Mouse (Mus musculus) layer of hippocampus, adult 9-11 months (tissue): Measurements from ENCODE around the gene Etfbkmt.
"Not testable (repeated sequence)": the region's sequence is repeated elsewhere in the genome, so short reads cannot be mapped to it uniquely, and the experiment has no call there.

Experiments
- DNase-seq: peaks from one replicate; pipeline ENCODE4 v3.0.0; 2022

Etfbkmt gene

DNA sequence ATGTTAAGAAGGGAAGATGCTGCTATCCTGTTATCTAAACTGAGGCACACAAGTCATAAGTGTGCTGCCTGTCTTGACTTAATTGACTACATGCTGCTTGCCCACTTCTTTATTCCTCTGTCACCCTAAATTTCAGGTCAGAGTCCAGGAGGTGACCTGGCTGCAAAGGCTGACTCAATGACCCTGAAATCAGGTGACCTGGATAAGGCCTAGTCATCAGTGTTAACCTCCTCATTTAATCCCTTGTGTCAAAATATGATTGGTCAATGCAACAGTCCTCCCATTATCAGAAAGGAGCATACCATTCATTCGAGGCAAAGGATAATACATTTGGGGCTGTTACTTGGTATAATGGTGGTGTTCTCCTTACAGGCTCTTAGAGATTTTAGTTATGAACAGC lies at the start of gene Etfbkmt:
Gene Etfbkmt, plus strand, starts transcription at position 379 of the 400 bp plus-strand sequence.
- no peak for DNase-seq

DNA sequence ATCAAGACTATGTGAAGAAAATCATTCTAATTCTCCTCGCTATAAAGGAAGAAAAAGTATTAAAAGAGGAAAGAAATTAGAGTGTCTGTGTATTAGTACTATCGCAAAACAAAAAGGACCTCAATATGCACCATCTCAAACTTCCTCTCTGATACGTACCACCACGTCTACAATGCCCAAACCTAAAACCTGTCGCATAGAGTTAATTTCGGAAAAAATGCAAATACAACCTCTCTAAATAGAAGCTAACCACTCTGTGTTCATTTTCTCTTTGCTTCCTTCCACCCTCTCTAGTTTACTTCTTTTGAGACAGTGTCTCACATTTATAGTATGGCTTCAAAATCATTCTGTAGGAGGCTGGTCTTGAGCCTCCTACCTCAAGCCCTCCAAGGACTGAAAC lies 47.2 kb upstream of the Etfbkmt start:
- no peak for DNase-seq

DNA sequence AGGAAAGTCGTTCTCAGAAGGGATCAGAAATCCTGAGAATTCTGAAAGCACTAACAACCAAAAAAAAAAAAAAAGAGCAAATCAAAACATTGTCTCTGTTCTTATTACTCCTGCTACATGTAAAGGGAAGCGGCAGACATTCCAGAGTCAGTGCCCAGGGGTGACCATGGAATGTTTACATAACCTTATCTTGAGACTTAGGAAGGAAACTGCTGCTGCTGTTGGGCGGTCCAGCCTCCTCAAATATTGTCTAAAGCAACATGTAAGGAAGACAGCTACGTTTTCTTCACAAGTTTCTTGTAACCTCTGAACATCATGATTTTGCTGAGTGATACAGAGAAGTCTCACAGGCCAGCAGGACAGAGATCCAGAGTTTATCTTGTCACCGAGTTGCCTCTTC lies 46.2 kb upstream of the Etfbkmt start:
- no peak for DNase-seq

DNA sequence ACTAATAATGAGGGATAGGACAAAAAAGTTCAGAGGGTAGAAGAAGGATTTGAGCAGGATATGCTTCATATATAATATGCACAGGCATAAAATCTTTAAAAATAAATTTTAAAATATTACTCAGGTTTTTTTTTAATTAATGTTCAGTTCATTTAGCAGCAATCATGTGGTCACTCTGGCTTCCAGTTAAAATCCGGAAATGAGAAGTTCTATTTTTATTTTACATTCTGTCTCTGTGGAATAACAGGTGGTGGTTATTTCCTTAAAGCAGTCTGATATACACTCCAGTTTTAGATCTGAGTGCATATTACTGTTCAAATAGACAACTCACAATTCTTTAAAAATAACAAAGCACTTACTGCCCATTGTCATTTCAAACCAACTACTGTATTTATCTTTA lies 45.1 kb upstream of the Etfbkmt start:
- no peak for DNase-seq

DNA sequence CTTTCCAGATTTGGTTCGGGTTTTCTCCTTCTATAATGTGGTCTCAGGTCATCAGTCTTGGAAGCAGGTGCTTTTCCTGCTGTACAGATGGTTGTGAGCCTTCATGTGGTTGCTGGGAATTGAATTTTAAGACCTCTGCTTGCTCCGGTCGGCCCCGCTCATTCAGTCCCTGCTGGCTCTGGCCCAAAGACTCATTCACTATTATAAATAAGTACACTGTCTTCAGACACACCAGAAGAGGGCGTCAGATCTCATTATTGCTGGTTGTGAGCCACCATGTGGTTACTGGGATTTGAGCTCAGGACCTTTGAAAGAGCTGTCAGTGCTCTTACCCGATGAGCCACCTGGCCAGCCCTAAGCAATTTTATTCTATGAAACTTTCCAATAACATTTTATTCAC lies 44.3 kb upstream of the Etfbkmt start:
- no peak for DNase-seq

DNA sequence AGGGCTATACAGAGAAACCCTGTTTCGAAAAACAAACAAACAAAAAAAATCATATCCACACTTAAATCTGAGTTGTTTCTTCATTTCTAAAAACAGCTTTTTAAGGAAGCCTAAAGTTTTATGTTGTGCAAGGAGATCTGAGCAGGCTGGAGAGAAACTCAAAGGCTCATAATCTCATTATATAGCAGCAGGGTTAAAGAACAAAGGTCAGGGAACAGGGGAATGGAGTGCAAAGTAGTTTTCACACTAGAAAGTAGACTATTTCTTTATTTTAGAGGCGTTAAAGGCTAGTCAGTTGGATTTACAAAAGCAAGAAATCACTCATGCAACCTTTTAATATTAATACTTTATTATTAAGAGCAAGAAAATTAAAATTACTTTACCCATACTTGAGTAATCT lies 43.4 kb upstream of the Etfbkmt start:
- no peak for DNase-seq

DNA sequence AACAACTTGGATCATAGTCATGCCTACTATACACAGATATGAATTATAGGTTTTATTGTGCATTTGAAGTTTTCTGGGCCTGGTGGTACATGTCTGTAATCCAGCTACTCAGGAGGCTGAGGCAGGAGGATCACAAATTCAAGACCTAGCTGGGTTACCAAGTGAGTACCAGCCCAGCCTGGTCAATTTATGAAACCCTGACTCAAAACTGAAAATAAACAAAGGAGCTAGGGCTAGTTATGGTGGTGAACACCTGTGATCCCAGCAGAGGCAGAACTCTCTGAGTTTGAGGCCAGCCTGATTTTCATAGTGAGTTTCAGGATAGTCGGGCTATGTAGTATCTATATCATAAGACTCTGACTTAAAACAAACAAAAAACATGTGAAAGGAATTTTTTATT lies 42.4 kb upstream of the Etfbkmt start:
- no peak for DNase-seq

DNA sequence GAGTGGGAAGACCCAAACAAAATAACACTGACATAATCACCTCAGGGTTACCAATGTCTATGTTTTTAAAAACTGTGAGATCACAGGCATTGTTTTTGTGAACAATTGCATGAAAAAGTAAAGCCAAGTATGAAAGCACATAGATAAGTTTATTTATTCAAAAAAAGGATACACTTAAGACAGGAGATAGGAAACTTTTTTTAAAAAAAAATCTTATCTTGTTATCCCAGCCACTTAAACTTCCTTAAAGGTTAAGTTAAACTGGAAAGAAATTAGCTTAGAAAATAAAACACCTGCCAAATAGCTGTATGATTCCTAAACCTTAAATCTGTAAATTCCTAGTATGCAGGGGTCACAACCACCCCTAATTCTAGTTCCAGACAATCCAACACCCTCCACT lies 40.7 kb upstream of the Etfbkmt start:
- no peak for DNase-seq

DNA sequence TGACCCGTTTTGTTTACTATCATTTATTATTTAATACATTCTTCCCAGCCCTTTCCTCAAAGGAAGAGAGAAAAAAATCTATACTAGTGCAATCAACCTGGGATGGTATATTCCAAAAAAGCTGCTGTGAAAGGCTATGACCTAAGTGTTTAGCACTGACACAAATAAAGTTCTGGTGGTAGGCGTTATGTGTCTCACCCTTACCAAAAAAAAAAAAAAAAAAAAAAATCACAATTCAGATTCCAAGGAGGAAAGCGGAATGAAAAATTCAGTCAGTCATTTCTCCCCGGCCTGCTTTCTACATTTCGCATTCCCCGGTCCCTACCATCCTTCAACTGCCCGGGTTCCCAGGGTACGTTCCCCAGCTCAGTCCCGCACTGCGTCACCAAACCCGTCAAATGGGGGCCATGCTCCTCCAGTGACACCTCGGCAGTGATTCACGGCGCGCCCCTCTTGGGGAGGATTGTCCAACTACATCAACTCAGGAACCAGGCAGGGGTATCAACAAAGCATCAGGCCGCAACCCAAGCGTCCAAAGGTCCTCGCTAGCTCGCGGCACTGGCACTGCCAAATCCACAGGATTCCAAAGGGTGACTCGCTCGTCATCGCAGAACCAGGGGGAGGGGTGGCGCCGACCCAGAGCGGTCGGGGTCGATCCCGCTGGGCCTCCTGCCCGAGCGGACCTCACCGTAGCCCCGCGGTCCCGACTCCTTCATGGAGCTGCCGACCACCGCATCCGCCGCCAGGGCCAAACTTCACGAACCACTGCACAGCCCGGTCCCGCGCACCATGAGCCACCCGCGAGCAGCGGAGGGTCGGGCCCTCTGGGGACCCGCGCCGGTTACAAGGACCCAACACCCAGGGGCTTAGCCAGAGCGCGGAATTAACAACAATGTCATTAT lies 39.2 kb upstream of the Etfbkmt start:
- peak; percentile 53 for DNase-seq

DNA sequence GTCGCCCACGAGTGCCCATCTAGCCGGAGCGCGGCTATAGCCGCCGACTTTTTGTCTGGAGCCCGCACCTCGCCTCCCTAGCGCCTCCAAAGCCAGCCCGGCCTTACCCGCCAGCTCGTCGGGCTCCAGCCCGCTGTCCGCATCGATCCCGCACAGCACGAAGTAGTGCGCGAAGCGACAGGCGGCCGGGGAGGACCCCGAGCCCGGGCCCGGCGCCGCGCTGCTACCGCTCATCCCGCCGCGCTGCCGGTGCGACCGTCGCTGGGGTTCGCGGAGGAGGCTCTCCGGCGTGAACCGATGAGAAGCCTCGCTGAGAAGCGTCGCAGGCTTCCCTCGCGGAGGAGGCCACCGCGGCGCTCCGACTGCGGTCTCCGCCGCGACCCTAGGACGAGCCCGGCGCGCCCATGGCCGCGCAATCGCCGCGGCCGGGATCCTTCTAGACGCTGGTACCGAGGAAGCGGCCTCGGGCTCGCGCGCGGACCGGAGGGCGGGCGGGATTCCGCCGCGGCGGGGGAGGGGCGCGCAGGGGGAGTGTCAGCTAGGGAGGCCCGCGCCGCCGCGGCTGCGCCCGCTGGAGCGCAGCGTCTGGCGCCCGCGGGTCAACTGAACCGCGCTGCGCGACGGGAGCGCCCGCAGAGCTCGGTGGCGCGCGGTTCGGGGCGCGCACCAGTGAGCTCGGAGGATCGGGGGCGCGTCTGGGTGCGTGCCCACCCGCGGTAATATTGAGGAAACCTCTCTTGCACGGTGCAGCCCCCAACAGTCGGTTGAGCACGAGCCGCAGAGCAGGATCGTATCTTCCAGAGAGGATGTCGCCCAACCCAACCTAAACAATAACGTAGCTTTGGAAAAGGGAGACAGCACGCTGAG lies 38.3 kb upstream of the Etfbkmt start, which contains the start of gene Dennd5b:
Gene Dennd5b, minus strand, starts transcription at position 605 of the 867 bp plus-strand sequence.
- DNase-seq: peak; percentile 87

DNA sequence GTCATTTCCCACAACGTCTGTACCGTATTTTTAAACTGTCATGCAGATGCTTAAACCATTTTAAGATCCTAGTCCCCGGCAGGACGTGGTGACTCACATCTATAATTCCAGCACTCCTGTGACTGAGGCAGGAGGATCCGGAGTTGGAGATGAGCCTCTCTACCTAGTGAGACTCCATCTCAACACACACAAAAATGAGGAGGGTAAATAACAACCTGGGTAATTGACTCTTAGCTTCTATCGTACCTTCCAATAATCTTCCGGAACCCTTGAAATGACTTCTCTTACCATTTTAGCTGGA lies 37.8 kb upstream of the Etfbkmt start:
- DNase-seq: no peak

DNA sequence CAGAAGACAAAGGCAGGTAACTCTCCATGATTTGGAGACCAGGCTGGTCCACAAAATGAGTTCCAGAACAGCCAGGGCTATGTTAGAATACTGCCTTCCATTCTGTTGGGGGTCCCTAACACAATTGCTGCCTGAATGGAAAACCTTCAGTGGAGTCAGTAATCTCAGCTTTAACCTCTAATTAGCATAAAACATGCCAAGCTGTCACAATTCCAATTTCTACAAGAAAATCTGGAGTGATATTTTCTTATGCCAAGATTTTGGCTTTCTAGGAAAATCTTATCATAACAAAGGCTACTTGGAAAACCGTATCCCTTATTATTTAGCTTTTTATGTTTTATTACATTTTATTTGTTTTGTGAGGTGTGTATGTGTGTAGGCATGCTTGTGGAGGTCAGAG lies 36.2 kb upstream of the Etfbkmt start:
- DNase-seq: no peak

DNA sequence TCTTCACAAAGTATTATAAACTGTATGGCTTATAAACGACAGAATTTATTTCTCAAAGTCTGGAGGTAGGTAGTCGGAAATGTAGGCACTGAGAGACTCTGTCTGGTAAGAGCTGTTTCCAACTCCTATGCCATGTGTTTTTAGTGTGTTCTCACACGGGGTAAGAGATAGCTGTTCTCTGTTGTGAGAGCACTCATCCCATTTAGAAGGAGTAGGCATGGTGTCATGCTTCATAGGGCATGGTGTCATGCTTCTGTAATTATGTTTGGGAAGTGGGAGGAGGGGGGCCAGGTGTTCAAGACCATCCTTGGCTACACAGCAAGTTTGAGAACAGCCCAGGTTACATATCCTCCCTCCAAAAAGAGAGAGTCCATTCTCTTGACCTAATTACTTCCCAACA lies 32.0 kb upstream of the Etfbkmt start:
- no peak for DNase-seq

DNA sequence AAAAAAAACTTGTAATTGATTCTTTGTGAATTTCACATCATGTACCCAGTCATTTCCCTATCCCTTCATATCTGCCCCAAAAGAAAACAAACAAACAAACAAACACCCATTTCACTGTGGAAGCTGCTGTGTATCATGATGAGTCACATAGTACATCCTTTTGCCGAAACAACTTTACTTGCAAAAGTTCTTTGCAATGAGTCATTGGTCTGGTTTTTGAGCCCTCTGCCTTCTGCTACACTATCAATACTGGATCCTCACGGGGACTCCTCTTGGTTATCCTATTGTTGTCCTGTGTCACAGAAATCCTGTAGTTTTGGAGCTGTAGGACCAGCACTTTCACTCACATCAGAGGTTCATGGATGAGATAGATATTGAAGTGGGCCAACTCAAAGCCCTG lies 30.7 kb upstream of the Etfbkmt start:
- DNase-seq: no peak

DNA sequence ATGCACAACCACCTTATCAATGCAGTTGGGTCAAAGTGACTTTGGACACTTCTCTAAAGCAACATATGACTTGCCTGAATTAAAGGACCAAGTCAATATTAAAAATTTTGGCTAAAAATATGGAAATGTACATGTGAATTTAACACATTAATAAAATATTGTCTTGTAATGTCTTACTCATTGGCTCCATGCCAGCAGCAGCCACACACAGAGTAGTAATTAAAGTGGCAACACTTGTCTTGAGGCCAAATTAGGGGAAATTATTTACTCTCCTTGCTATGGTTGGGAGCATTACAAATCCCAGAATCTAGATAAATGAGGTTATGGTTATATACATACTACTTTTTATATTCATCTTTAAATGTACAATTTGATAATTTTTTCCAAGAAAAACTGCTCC lies 22.7 kb upstream of the Etfbkmt start:
- no peak for DNase-seq

DNA sequence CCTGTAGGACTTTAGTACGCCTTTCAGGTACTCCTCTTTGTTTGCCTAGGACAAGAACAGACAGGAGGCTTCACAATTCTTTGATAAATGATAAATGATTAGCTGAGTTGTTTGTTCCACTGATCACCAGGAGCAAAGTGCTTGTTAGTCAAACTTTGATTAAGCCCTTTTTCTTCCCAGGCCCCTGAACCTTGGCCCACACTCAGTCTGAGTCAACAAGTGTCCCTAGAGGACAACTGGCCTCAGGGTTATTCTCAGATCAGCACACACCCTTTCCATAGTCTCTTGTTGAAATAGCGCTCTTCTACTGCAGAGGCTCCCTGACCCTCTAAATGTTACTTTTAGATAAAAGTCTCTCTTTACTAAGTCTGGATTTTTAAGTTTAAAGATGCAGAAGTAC lies 20.7 kb upstream of the Etfbkmt start:
- DNase-seq: no peak

DNA sequence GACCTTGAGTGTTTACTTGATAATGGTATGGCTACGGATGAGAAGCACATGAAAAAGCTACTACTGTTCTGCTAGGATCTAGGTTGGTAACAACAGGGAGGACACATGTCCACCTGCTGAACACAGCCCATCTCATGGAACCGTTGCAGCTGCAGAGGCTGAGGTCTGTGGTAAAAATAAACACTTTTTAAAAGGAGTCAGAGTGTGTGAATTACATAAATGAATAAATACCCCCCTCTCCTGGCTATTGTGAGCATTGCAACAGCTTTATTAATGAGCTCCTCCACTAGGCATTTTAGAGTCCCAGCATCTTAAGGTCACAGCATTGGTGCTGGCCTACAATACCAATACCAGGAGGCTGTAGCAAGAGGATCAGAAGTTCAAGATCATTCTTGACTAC lies 19.8 kb upstream of the Etfbkmt start:
- DNase-seq: peak; percentile 54

DNA sequence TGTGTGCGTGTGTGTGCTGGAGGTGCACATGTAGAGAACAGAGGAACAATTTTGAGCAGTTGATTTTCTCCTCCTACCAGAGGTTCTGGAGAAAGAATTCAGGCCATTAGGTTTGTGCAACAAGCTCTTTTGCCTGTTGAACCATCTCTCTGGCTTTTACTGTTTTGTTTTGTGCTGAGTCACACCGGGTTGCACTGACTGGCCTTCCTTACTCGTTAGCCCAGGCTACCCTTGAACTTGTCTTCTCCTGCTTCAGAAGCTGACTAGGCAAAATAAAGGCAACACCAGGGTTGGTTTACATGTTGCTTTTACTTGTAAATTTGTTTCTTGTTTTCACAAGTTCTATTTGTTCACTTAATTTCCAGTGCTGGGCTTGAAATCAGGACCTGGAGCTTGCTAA lies 16.6 kb upstream of the Etfbkmt start:
- DNase-seq: no peak

DNA sequence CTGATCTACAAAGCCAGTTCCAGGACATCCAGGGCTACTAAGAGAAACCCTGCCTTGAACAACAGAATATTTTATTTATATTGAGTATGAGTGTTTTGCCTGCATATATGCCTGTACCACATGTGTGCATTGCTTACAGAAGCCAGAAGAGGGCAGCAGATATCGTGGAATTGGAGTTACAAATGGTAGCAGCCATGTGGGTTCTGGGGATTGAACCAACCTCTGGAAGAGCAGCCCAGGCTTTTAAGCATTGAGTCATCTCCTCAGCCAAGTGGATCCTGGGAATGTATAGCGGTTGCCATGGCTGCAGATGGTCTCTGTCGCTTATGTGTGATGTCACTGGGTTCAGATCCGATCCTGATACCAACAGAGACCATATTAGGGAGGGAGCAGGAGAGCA lies 13.0 kb upstream of the Etfbkmt start:
- no peak for DNase-seq

DNA sequence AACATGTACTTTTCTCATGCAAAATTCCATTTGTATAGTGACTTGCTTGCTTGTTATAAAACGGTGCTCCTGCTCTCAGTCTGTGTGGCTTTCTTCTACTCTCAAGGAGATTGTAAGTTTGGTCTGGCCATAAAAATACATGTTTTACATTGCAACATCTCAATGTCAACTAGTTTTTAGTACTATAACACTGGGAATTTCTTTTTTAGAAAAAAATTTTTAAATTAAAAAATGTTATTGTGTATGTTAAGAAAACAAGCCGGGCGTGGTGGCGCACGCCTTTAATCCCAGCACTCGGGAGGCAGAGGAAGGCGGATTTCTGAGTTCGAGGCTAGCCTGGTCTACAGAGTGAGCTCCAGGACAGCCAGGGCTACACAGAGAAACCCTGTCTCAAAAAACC lies 9.8 kb upstream of the Etfbkmt start, which contains the start of gene Gm10203:
Gene Gm10203, plus strand, starts transcription at position 301 of the 400 bp plus-strand sequence.
- DNase-seq: not testable (repeated sequence)

DNA sequence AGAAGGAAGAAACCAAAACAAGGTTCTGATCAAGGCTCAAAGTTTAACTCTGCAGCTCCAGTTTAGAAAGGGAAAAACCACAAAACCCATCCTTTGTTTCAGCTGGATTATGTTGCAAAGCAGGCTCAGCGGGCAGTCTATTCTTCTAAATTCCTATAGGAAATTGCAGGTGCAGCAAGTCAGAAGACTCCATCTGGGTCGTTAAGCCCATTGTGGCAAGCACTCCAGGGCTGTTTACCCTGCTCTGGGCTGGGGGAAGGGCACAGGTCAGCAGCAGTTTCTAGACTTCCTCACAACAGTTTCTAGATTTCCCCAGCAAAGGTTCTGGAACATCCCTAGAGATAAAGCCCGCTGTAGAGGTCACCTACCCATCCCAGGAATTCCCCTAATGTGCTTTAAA lies 8.5 kb upstream of the Etfbkmt start:
- no peak for DNase-seq

DNA sequence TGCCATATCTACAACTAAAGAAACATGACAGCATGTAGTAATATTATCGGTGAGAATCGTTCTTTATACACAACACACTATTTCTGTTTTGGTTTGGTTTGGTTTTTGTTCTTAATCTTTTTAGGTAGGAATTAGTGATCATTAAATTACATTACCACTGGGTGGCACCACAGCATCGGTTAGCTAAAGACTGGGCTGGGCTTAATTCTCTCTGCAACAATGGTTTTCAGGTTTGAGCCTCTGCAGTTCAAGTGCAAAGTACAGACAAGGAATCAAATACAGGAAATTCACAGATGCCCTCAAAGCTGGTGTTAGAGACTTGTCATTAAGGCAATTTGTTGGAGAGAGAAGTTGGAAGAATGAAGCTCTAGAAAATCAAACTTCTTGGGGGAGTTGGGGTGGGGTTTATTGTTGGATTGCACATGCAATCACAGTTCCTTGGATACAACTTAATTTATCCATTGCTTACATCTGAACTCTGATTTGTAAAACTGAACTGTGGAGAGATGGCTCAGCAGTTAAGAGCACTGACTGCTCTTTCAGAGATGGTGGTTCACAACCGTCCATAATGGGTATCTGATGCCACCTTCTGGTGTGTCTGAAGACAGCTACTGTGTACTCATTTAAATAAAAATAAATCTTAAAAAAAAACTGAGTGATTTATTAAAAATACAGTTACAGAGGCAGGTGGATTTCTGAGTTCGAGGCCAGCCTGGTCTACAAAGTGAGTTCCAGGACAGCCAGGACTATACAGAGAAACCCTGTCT lies 7.2 kb upstream of the Etfbkmt start:
- DNase-seq: no peak
